Mouse (Mus musculus) G1E (cell line): Measurements from ENCODE around the gene Iqschfp. TPM values are rescaled to one million over a fixed set of nuclear protein-coding genes. Genes with fewer than 3 reads are reported as not detected.

ENCODE experiments used
- ATAC-seq: 2 replicates; pipeline ENCODE4 v1.8.0; 2016; ENCODE audit warnings: mild to moderate bottlenecking; ENCODE audit not compliant: insufficient number of reproducible peaks, poor library complexity, low FRiP score, severe bottlenecking; ENCODE audit errors: extremely low read depth
- DNase-seq: peaks from one replicate; pipeline ENCODE4 v3.0.0; 2012; ENCODE audit warnings: low spot score
- H3K27me3 ChIP-seq: 2 replicates; pipeline ENCODE4 v1.6.1; 2012; ENCODE audit warnings: mild to moderate bottlenecking, low read length, inconsistent platforms; ENCODE audit not compliant: insufficient read depth
- H3K36me3 ChIP-seq: replicated peaks from 2 replicates; pipeline ENCODE3; 2012; ENCODE audit warnings: mild to moderate bottlenecking, inconsistent platforms
- H3K4me1 ChIP-seq: 2 replicates; pipeline ENCODE4 v1.6.1; 2012; ENCODE audit warnings: low read depth, low read length, inconsistent platforms, mixed read lengths; ENCODE audit not compliant: insufficient read depth
- H3K4me3 ChIP-seq: 2 replicates; pipeline ENCODE4 v1.5.1; 2012; ENCODE audit warnings: low read depth, mild to moderate bottlenecking, inconsistent platforms, low read length, moderate library complexity, mixed read lengths
- H3K9me3 ChIP-seq: replicated peaks from 2 replicates; pipeline ENCODE4 v1.6.1; 2012; ENCODE audit warnings: inconsistent platforms
- CTCF ChIP-seq: IDR thresholded peaks from 2 replicates; pipeline ENCODE4 v1.5.1; 2012; ENCODE audit warnings: low read depth, low read length, inconsistent platforms, mixed read lengths
- GATA1 ChIP-seq: IDR thresholded peaks from 2 replicates; pipeline ENCODE4 v1.6.1; 2012; ENCODE audit warnings: borderline replicate concordance, low read length, inconsistent platforms, mixed read lengths
- GATA2 ChIP-seq: IDR thresholded peaks from 2 replicates; pipeline ENCODE4 v1.6.1; 2012; ENCODE audit warnings: low read depth, low read length, inconsistent platforms, borderline replicate concordance
- POLR2AphosphoS5 ChIP-seq: IDR thresholded peaks from 2 replicates; pipeline ENCODE4 v1.6.1; 2012; ENCODE audit warnings: low read depth, low read length, inconsistent platforms; ENCODE audit not compliant: insufficient replicate concordance
- TAL1 ChIP-seq: conservative IDR thresholded peaks from 2 replicates; pipeline ENCODE4 v1.6.1; 2012; ENCODE audit warnings: low read depth, low read length, inconsistent platforms, mixed read lengths
- polyA plus RNA-seq: library from polyadenylated mRNA; stranded (reverse); fragments of >175 nt; gene quantifications from 2 replicates; pipeline ENCODE4 v1.2.3, GENCODE M21; 2012
- total RNA-seq, 2 experiments: library from RNA; stranded (forward) in 1 of 2; stranded (reverse) in 1 of 2; fragments of 200-1000 nt in 1 of 2; fragments of >200 nt in 1 of 2; fragmentation: Nextera tagmentation in 1 of 2; gene quantifications; 2 replicates each; pipeline ENCODE4 v1.2.3; 2014 to 2017

The Iqschfp gene
- total and polyA plus RNA-seq, 3 experiments: not detected

DNA sequence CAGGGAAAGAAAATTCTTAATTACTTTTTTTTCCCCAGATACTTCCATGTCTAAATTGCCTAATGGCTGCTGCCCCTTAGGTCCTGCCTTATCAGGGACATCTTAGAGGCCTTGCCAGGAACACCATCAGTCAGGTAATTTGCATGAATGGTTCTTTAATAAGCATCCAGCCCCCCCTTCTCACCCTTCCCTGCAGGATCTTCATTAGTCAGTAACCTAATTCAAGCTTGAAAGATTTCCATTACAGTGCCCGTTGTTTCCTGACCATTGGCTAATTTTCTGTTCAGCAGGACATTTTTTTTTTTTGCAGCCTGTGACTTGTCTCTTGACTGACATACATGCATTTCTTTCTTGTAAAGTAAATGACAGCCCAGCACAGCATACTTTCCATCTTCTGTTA lies 123.8 kb downstream of the Iqschfp start:
- TF ChIP-seq POLR2AphosphoS5: no peak
- TF ChIP-seq GATA2: no peak
- no peak for TF ChIP-seq CTCF
- no peak for TF ChIP-seq GATA1
- TF ChIP-seq TAL1: no peak
- H3K36me3 ChIP-seq: no peaks in the 10 kb centered on the region
- H3K4me1 ChIP-seq: no peaks in the 10 kb centered on the region
- DNase-seq (no peak), ATAC-seq (no peak)
- H3K9me3 ChIP-seq: no peaks in the 10 kb centered on the region
- no peak overlapping the region for H3K4me3 ChIP-seq
- no peaks in the 10 kb centered on the region for H3K27me3 ChIP-seq

- Histone ChIP-seq H3K27me3 (no peaks in the 10 kb centered on the region), H3K4me3 (no peak overlapping the region), H3K4me1 (no peaks in the 10 kb centered on the region), H3K9me3 (no peaks in the 10 kb centered on the region), H3K36me3 (no peaks in the 10 kb centered on the region)
- no peak for DNase-seq
- no peak for ATAC-seq
- TF ChIP-seq POLR2AphosphoS5 (no peak), GATA2 (no peak), CTCF (no peak), TAL1 (no peak), GATA1 (no peak)
These were observed 127.4 kb downstream of the Iqschfp start for GRCm38 (mm10) chr3:68019401-68019800.

GRCm38 (mm10) chr3:68036097-68036496 lies 144.1 kb downstream of the Iqschfp start:
- H3K36me3 ChIP-seq: no peaks in the 10 kb centered on the region
- no peak overlapping the region for H3K4me3 ChIP-seq
- ATAC-seq: no peak
- no peak for DNase-seq
- H3K9me3 ChIP-seq: no peaks in the 10 kb centered on the region
- H3K27me3 ChIP-seq: no peaks in the 10 kb centered on the region
- H3K4me1 ChIP-seq: no peaks in the 10 kb centered on the region
- TF ChIP-seq GATA1 (no peak), CTCF (no peak), POLR2AphosphoS5 (no peak), GATA2 (no peak), TAL1 (no peak)

DNA sequence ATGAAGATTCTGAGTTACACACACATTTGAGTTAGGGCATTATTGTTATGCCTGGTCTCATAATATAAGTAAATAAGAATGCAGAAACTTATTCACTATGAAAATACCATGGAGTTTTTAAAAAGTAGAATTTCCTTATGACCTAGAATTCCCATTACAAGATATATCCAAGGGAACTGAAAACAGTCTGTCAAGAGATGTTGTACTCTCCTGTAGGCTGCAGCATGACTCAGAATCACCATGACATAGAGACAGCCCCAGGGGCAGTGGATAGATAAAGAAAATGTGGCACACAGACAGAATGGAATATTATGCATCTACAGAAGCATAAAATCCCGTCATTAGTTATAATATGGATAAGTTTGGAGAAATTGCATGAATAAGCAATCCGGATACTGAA lies 150.9 kb downstream of the Iqschfp start:
- no peak overlapping the region for H3K4me3 ChIP-seq
- DNase-seq (no peak), ATAC-seq (no peak)
- H3K9me3 ChIP-seq: no peaks in the 10 kb centered on the region
- H3K4me1 ChIP-seq: no peaks in the 10 kb centered on the region
- no peak for TF ChIP-seq TAL1
- TF ChIP-seq POLR2AphosphoS5: no peak
- TF ChIP-seq GATA2: no peak
- TF ChIP-seq CTCF: no peak
- TF ChIP-seq GATA1: no peak
- H3K27me3 ChIP-seq: no peaks in the 10 kb centered on the region
- H3K36me3 ChIP-seq: no peaks in the 10 kb centered on the region

- Histone ChIP-seq H3K27me3 (no peaks in the 10 kb centered on the region), H3K4me1 (no peaks in the 10 kb centered on the region), H3K4me3 (no peak overlapping the region), H3K36me3 (no peaks in the 10 kb centered on the region), H3K9me3 (no peaks in the 10 kb centered on the region)
- peak; percentile 6 for DNase-seq
- TF ChIP-seq GATA1: no peak
- no peak for TF ChIP-seq TAL1
- TF ChIP-seq POLR2AphosphoS5: no peak
- TF ChIP-seq CTCF: peak; percentile 52; the same call in 1 of the 2 replicates
- ATAC-seq: peak; percentile 49
These were observed 153.7 kb downstream of the Iqschfp start for GRCm38 (mm10) chr3:68045475-68046416.

- ATAC-seq (no peak), DNase-seq (no peak)
- Histone ChIP-seq H3K4me3 (no peak overlapping the region), H3K9me3 (0 out of 2 replicates have a peak, but pooled peaks cover 3% of the 10 kb centered on the region), H3K4me1 (no peaks in the 10 kb centered on the region), H3K27me3 (no peaks in the 10 kb centered on the region), H3K36me3 (no peaks in the 10 kb centered on the region)
- TF ChIP-seq CTCF (peak; percentile 37), TAL1 (no peak)
These were observed 161.5 kb downstream of the Iqschfp start for GRCm38 (mm10) chr3:68053538-68053937.
